Mouse (Mus musculus): ENCODE results near the gene Syne1.

Gene Syne1

GRCm38 (mm10) chr10:5195288-5195687 lies 356.0 kb downstream of the Syne1 start:
- DNase-seq: no peak

GRCm38 (mm10) chr10:5194671-5195234 lies 356.5 kb downstream of the Syne1 start:
- peak; percentile 19 to 37 for DNase-seq

- DNase-seq: no peak
Measured at GRCm38 (mm10) chr10:5194081-5194670, 357.1 kb downstream of the Syne1 start.

- DNase-seq: no peak
Measured at GRCm38 (mm10) chr10:5192861-5193490, 358.3 kb downstream of the Syne1 start.

- no peak for DNase-seq
Measured at GRCm38 (mm10) chr10:5190756-5191155, 360.5 kb downstream of the Syne1 start.

GRCm38 (mm10) chr10:5188890-5189289 lies 362.4 kb downstream of the Syne1 start:
- DNase-seq: no peak

- no peak for DNase-seq
Measured at GRCm38 (mm10) chr10:5185156-5186083, 365.9 kb downstream of the Syne1 start.

- no peak for DNase-seq
Measured at GRCm38 (mm10) chr10:5181771-5182176, 369.5 kb downstream of the Syne1 start.

GRCm38 (mm10) chr10:5179891-5180290 lies 371.4 kb downstream of the Syne1 start:
- DNase-seq: no peak

- no peak for DNase-seq
Measured at GRCm38 (mm10) chr10:5177446-5178015, 373.8 kb downstream of the Syne1 start.

- no peak for DNase-seq
Measured at GRCm38 (mm10) chr10:5176371-5176770, 374.9 kb downstream of the Syne1 start.

- DNase-seq: no peak
Measured at GRCm38 (mm10) chr10:5170425-5170824, 380.9 kb downstream of the Syne1 start.

- no peak for DNase-seq
Measured at GRCm38 (mm10) chr10:5167481-5167880, 383.8 kb downstream of the Syne1 start.

GRCm38 (mm10) chr10:5165439-5165838 lies 385.8 kb downstream of the Syne1 start:
- no peak for DNase-seq

GRCm38 (mm10) chr10:5163770-5164169 lies 387.5 kb downstream of the Syne1 start:
- DNase-seq: peak; percentile 20 to 22

GRCm38 (mm10) chr10:5163286-5163685 lies 388.0 kb downstream of the Syne1 start:
- DNase-seq: no peak

GRCm38 (mm10) chr10:5161394-5161872 lies 389.8 kb downstream of the Syne1 start:
- DNase-seq: peak in 1 of 2 experiments; percentile 42

GRCm38 (mm10) chr10:5159679-5160078 lies 391.6 kb downstream of the Syne1 start:
- DNase-seq: no peak

GRCm38 (mm10) chr10:5153047-5153446 lies 398.2 kb downstream of the Syne1 start:
- no peak for DNase-seq

- DNase-seq: no peak
Measured at GRCm38 (mm10) chr10:5141471-5141870, 409.8 kb downstream of the Syne1 start.

- peak; percentile 12 to 20 for DNase-seq
Measured at GRCm38 (mm10) chr10:5139932-5140264, 411.4 kb downstream of the Syne1 start.

GRCm38 (mm10) chr10:5139246-5139931 lies 411.9 kb downstream of the Syne1 start:
- no peak for DNase-seq
